7 mouse cellular contexts compared by ENCODE assay signal in genomic region chr1:82801105-82801783, GRCm38 (mm10).
"Had no signal": no experiment of that assay in that cellular context is flagged by ENCODE, and none has a peak within 500 bp of the region (broad histone marks: within the 10 kb centered on the region; RNA-seq: fewer than 3 reads in every experiment).

No protein-coding gene starts in this region.

- DNase-seq: lung, adult 2 months; lung, postnatal 36 days; midbrain, embryonic 14.5 days; right cerebral cortex, adult 18-20 months; right cerebral cortex, postnatal 25 days; thymus, postnatal 36 days had no signal

- ATAC-seq: lung, postnatal 0 days had no signal
